Mouse (Mus musculus) right cerebral cortex, adult 2 months (tissue): Measurements from ENCODE around the gene Brf1.

Experiments
- DNase-seq, 2 experiments: peaks; one replicate each; pipeline ENCODE4 v3.0.0; 2021 to 2022; ENCODE audit warnings: low spot score in 2 of 2

The Brf1 gene

GRCm38 (mm10) chr12:112976371-112977073, 24.0 kb downstream of the Brf1 start, which contains the start of gene Btbd6:
Gene Btbd6 (plus strand): TSS chr12:112976482.
- DNase-seq, result peak; percentile 90

GRCm38 (mm10) chr12:112974736-112975135, 25.8 kb downstream of the Brf1 start:
- no peak for DNase-seq

GRCm38 (mm10) chr12:112969616-112970015, 30.9 kb downstream of the Brf1 start:
- DNase-seq, result no peak

- no peak for DNase-seq
Observed at GRCm38 (mm10) chr12:112968943-112969342, 31.6 kb downstream of the Brf1 start.

- no peak for DNase-seq
Observed at GRCm38 (mm10) chr12:112965783-112966182, 34.7 kb downstream of the Brf1 start.

- DNase-seq, result no peak
Observed at GRCm38 (mm10) chr12:112961872-112962271, 38.6 kb downstream of the Brf1 start.

GRCm38 (mm10) chr12:112961428-112961827, 39.1 kb downstream of the Brf1 start:
- no peak for DNase-seq

GRCm38 (mm10) chr12:112959421-112959820, 41.1 kb downstream of the Brf1 start:
- DNase-seq, result no peak

- DNase-seq, result no peak
Observed at GRCm38 (mm10) chr12:112958303-112958702, 42.2 kb downstream of the Brf1 start.

GRCm38 (mm10) chr12:112955800-112956199, 44.7 kb downstream of the Brf1 start:
- peak; percentile 83 to 86 for DNase-seq

- DNase-seq, result no peak
Observed at GRCm38 (mm10) chr12:112952926-112953565, 47.5 kb downstream of the Brf1 start.

- DNase-seq, result no peak
Observed at GRCm38 (mm10) chr12:112952433-112952832, 48.1 kb downstream of the Brf1 start.

GRCm38 (mm10) chr12:112951150-112951842, 49.2 kb downstream of the Brf1 start:
- DNase-seq, result no peak

- DNase-seq, result no peak
Observed at GRCm38 (mm10) chr12:112950761-112951129, 49.8 kb downstream of the Brf1 start.

- DNase-seq, result peak; percentile 93 to 97
Observed at GRCm38 (mm10) chr12:112950040-112950760, 50.3 kb downstream of the Brf1 start.

- DNase-seq, result no peak
Observed at GRCm38 (mm10) chr12:112947307-112947706, 53.2 kb downstream of the Brf1 start.

- no peak for DNase-seq
Observed at GRCm38 (mm10) chr12:112943669-112944068, 56.8 kb downstream of the Brf1 start.

GRCm38 (mm10) chr12:112941776-112942713, 58.5 kb downstream of the Brf1 start, which contains the start of gene Nudt14:
Gene Nudt14 (minus strand): TSS chr12:112942124.
- peak; percentile 60 to 82 for DNase-seq

GRCm38 (mm10) chr12:112941156-112941775, 59.2 kb downstream of the Brf1 start:
- no peak for DNase-seq

- no peak for DNase-seq
Observed at GRCm38 (mm10) chr12:112940710-112941109, 59.8 kb downstream of the Brf1 start.
